Mouse (Mus musculus): ENCODE measurements around the gene Tpt1.

- TF ChIP-seq CTCF (IDR thresholded peaks at IDR 0.05; ENCODE audit: low read depth) (no peak), EP300 (IDR thresholded peaks at IDR 0.05; ENCODE audit: low read depth) (no peak)
These were observed 4.3 kb downstream of the Tpt1 start for GRCm38 (mm10) chr14:75849236-75849635.

All from liver, embryonic 14.5 days (tissue).